ENCODE assay signal across 8 mouse cellular contexts in the genomic region with DNA sequence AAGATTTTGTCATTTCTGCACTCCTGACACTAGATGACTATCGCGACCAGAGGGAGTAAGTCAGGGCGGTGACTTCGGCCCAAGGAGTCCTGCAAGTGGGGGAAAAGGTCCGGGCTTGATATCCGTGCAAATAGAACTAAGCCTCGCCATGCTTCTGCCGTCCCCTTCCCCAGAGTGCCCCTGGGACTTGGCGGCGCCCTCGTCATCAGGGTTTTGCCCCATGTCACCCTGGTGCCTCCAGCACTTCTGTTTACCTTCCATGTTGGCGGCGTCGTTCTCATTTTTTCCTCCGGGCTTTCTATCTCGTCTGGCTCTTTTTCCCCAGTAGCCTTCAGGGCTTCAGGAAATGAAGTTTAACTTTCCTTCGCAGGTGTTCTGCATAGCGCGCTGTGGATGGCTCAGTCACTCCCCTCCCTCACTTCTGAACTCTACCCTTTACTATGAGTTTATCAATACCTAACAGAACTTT. TPM values are rescaled to one million over a fixed set of nuclear protein-coding genes. Genes with fewer than 3 reads are reported as not detected.
DNase-seq lines count a peak whose midpoint lies in the region; ATAC-seq and TF ChIP-seq lines count a peak whose summit lies in the region.

No protein-coding gene starts in this region.

- peak overlapping the region; percentile 59 to 79 (median 65) for H3K4me3 ChIP-seq in CH12.LX (replicated peaks in 1 of 3; ENCODE audit: low read depth in 2 of 3, low read length in 2 of 3, poor library complexity in 1 of 3)
- peak overlapping the region; percentile 98 for H3K4me3 ChIP-seq in heart, embryonic 11.5 days (ENCODE audit: low read depth, low read length)
- H3K4me3 ChIP-seq in kidney, embryonic 14.5 days (ENCODE audit: low read length) = peak overlapping the region; percentile 71
- H3K4me3 ChIP-seq in spleen, adult 2 months (ENCODE audit: extremely low read depth, insufficient read depth, insufficient read length) = peak overlapping the region; percentile 88

- TF ChIP-seq EP300 in CH12.LX (IDR thresholded peaks at IDR 0.05; ENCODE audit: low read length) = peak; percentile 57

- 0% methylated on average over 19 of the region's 19 CpGs for WGBS in heart, embryonic 11.5 days (ENCODE audit: insufficient replicate concordance)
- 0% methylated on average over 19 of the region's 19 CpGs for WGBS in kidney, embryonic 14.5 days
- WGBS in spleen, adult 2 months = under 1% methylated on average over 19 of the region's 19 CpGs

- ATAC-seq in heart, embryonic 11.5 days (replicated peaks; ENCODE audit: insufficient number of reproducible peaks, low FRiP score, low TSS enrichment) = no peak
- 0 out of 2 replicates have a peak, but pooled peaks have one; percentile 8 for ATAC-seq in kidney, embryonic 14.5 days (ENCODE audit: low FRiP score, low TSS enrichment)

- H3K79me2 ChIP-seq in CH12.LX (replicated peaks; ENCODE audit: control insufficient read depth, extremely low read depth, insufficient read depth, poor library complexity, severe bottlenecking) = peaks cover 38% of the 10 kb centered on the region

- H3K9ac ChIP-seq in CH12.LX (ENCODE audit: insufficient read depth, low read depth) = peak overlapping the region; percentile 82
- peak overlapping the region; percentile 98 for H3K9ac ChIP-seq in heart, embryonic 11.5 days (ENCODE audit: low read depth, low read length)
- H3K9ac ChIP-seq in kidney, embryonic 14.5 days (ENCODE audit: low read depth, low read length) = peak overlapping the region; percentile 95; the same call in 1 of the 2 replicates

- DNase-seq in CH12.LX (ENCODE audit: extremely low read depth) = peak; percentile 75
- DNase-seq in adipocyte (ENCODE audit: low spot score) = peak; percentile 46
- DNase-seq in embryo, embryonic 11 days = peak; percentile 47
- peak; percentile 31 to 45 for DNase-seq in lung, postnatal 4 days
- DNase-seq in spleen, adult 2 months (ENCODE audit: low read depth in 1 of 2, low spot score in 2 of 2) = peak; percentile 33 to 42
- no peak for DNase-seq in frontal cortex, adult 2 months (ENCODE audit: extremely low spot score in 1 of 2, low spot score in 1 of 2)

- H3K9me3 ChIP-seq in CH12.LX (replicated peaks; ENCODE audit: low read length) = no peaks in the 10 kb centered on the region
- H3K9me3 ChIP-seq in heart, embryonic 11.5 days (replicated peaks; ENCODE audit: control insufficient read depth, low read length) = no peaks in the 10 kb centered on the region
- H3K9me3 ChIP-seq in kidney, embryonic 14.5 days (ENCODE audit: control insufficient read depth, low read length) = no peaks in the 10 kb centered on the region

- peak; percentile 43; the same call in 1 of the 2 replicates for TF ChIP-seq POLR2A in CH12.LX (IDR thresholded peaks at IDR 0.05; ENCODE audit: low read depth, low read length)
- TF ChIP-seq POLR2A in spleen, adult 2 months (IDR thresholded peaks at IDR 0.05; ENCODE audit: low read depth, low read length) = no peak

- TF ChIP-seq CTCF in CH12.LX (conservative IDR thresholded peaks at IDR 0.05 in 1 of 2, IDR thresholded peaks at IDR 0.05 in 1 of 2; ENCODE audit: low read depth in 2 of 2, low read length in 2 of 2) = peak in 1 of 2 experiments; percentile 12; a peak in 1 of 4 replicates
- TF ChIP-seq CTCF in spleen, adult 2 months (IDR thresholded peaks at IDR 0.05; ENCODE audit: extremely low read depth, insufficient read depth, insufficient read length, insufficient replicate concordance) = no peak

- H3K4me1 ChIP-seq in CH12.LX (ENCODE audit: control insufficient read depth in 1 of 2, insufficient read depth in 2 of 2) = peaks cover 3 to 15% of the 10 kb centered on the region in 2 experiments; a peak in 3 of 4 replicates
- peaks cover 2% of the 10 kb centered on the region; the same call in 1 of the 2 replicates for H3K4me1 ChIP-seq in heart, embryonic 11.5 days (ENCODE audit: control insufficient read depth, insufficient read depth, low read length)
- peaks cover 7% of the 10 kb centered on the region; the same call in 1 of the 2 replicates for H3K4me1 ChIP-seq in kidney, embryonic 14.5 days (ENCODE audit: control insufficient read depth, insufficient read depth, low read length)
- peaks cover 8% of the 10 kb centered on the region; the same call in 1 of the 2 replicates for H3K4me1 ChIP-seq in spleen, adult 2 months (ENCODE audit: control insufficient read depth, insufficient read depth, insufficient read length)

- H3K36me3 ChIP-seq in CH12.LX (replicated peaks in 1 of 2; ENCODE audit: control insufficient read depth in 1 of 2, insufficient read depth in 1 of 2, low read length in 1 of 2) = no peaks in the 10 kb centered on the region
- no peaks in the 10 kb centered on the region for H3K36me3 ChIP-seq in heart, embryonic 11.5 days (ENCODE audit: control insufficient read depth, insufficient read depth, low read length)
- no peaks in the 10 kb centered on the region for H3K36me3 ChIP-seq in kidney, embryonic 14.5 days (ENCODE audit: control insufficient read depth, insufficient read depth, low read length)
- no peaks in the 10 kb centered on the region for H3K36me3 ChIP-seq in spleen, adult 2 months (ENCODE audit: control insufficient read depth, insufficient read depth, low read length)

- H3K27me3 ChIP-seq in CH12.LX (replicated peaks) = no peaks in the 10 kb centered on the region
- no peaks in the 10 kb centered on the region for H3K27me3 ChIP-seq in heart, embryonic 11.5 days (ENCODE audit: control insufficient read depth, insufficient read depth, low read length)
- no peaks in the 10 kb centered on the region for H3K27me3 ChIP-seq in kidney, embryonic 14.5 days (ENCODE audit: control insufficient read depth, insufficient read depth, low read length)
- H3K27me3 ChIP-seq in spleen, adult 2 months (ENCODE audit: control insufficient read depth, insufficient read depth, low read length) = no peaks in the 10 kb centered on the region

- peak overlapping the region; percentile 39 for H3K4me2 ChIP-seq in CH12.LX (ENCODE audit: insufficient read depth, low read depth, poor library complexity, severe bottlenecking)
- peak overlapping the region; percentile 92 for H3K4me2 ChIP-seq in heart, embryonic 11.5 days
- H3K4me2 ChIP-seq in kidney, embryonic 14.5 days (replicated peaks; ENCODE audit: low read depth, low read length) = peak overlapping the region; percentile 96

- peak overlapping the region; percentile 86 for H3K27ac ChIP-seq in CH12.LX (ENCODE audit: insufficient read depth, low read depth)
- H3K27ac ChIP-seq in heart, embryonic 11.5 days (ENCODE audit: low read depth, low read length) = peak overlapping the region; percentile 99
- H3K27ac ChIP-seq in kidney, embryonic 14.5 days (ENCODE audit: low read depth, low read length) = peak overlapping the region; percentile 34; the same call in 1 of the 2 replicates
- peak overlapping the region; percentile 61 for H3K27ac ChIP-seq in spleen, adult 2 months (ENCODE audit: insufficient read depth, low read length)

- dilution Hi-C loops in CH12.LX (cut with MboI; ENCODE audit: extremely low pct_ligation_motif_present, extremely low pct_unique_long_range_greater_than_20kb, low sequenced_read_pairs) = no loop called here

- TF ChIP-seq RAD21 in CH12.LX (IDR thresholded peaks at IDR 0.05; ENCODE audit: low read depth, low read length) = no peak; the same call in 1 of the 2 replicates

- in situ Hi-C loops in CH12.LX (cut with MboI; ENCODE audit: low pct_ligation_motif_present, low pct_unique_long_range_greater_than_20kb, low sequenced_read_pairs) = loop anchor here (10.0 kb wide), 3 partner anchors 61 to 169 kb away; no protein-coding TSS in a partner anchor

TF ChIP-seq in CH12.LX, 34 proteins besides CTCF, POLR2A, EP300 and RAD21 (continues in another document):
- TF ChIP-seq KAT2A (IDR thresholded peaks at IDR 0.05; ENCODE audit: insufficient replicate concordance, low read length) = 0 out of 2 replicates have a peak, but pooled peaks have one; percentile 56
- no peak for TF ChIP-seq NRF1 (IDR thresholded peaks at IDR 0.05; ENCODE audit: low read depth, low read length)
- TF ChIP-seq MXI1 (IDR thresholded peaks at IDR 0.05; ENCODE audit: low read depth, low read length) = peak; percentile 58
- 0 out of 2 replicates have a peak, but pooled peaks have one; percentile 17 for TF ChIP-seq IRF4 (IDR thresholded peaks at IDR 0.05; ENCODE audit: low read depth, low read length)
- TF ChIP-seq ELF1 (IDR thresholded peaks at IDR 0.05; ENCODE audit: low read depth, low read length) = peak; percentile 37; the same call in 1 of the 2 replicates
- no peak for TF ChIP-seq ZNF384 (IDR thresholded peaks at IDR 0.05; ENCODE audit: low read depth, low read length)
- 0 out of 2 replicates have a peak, but pooled peaks have one; percentile 81 for TF ChIP-seq SIN3A (IDR thresholded peaks at IDR 0.05; ENCODE audit: low read length)
- TF ChIP-seq MAX (IDR thresholded peaks at IDR 0.05; ENCODE audit: low read length) = no peak; the same call in 1 of the 2 replicates
- TF ChIP-seq NELFE (IDR thresholded peaks at IDR 0.05; ENCODE audit: low read depth, low read length) = peak; percentile 48; the same call in 1 of the 2 replicates
- peak; percentile 65; the same call in 1 of the 2 replicates for TF ChIP-seq ZMIZ1 (IDR thresholded peaks at IDR 0.05; ENCODE audit: low read depth, low read length)
- peak; percentile 6; the same call in 1 of the 2 replicates for TF ChIP-seq CHD1 (IDR thresholded peaks at IDR 0.05; ENCODE audit: low read depth, low read length)
- no peak for TF ChIP-seq JUN (IDR thresholded peaks at IDR 0.05; ENCODE audit: insufficient read depth, low read depth, low read length)
- no peak for TF ChIP-seq POLR2AphosphoS2 (IDR thresholded peaks at IDR 0.05; ENCODE audit: low read depth, low read length)
- peak; percentile 46 for TF ChIP-seq TCF12 (IDR thresholded peaks at IDR 0.05; ENCODE audit: low read depth, low read length)
- TF ChIP-seq GABPA (IDR thresholded peaks at IDR 0.05; ENCODE audit: insufficient replicate concordance, low read depth, low read length) = no peak
- TF ChIP-seq ETS1 (conservative IDR thresholded peaks at IDR 0.05; ENCODE audit: low read depth, low read length) = peak; percentile 39
- 0 out of 2 replicates have a peak, but pooled peaks have one; percentile 47 for TF ChIP-seq RCOR1 (conservative IDR thresholded peaks at IDR 0.05; ENCODE audit: low read depth, low read length)
- peak; percentile 46; the same call in 1 of the 2 replicates for TF ChIP-seq CHD2 (IDR thresholded peaks at IDR 0.05; ENCODE audit: low read length)
- TF ChIP-seq MEF2A (IDR thresholded peaks at IDR 0.05; ENCODE audit: borderline replicate concordance, low read depth, low read length) = 0 out of 2 replicates have a peak, but pooled peaks have one; percentile 53

RNA-seq across cellular contexts. Expression of a gene that starts 1.7 kb away (rescaled TPM):
- total RNA-seq in CH12.LX (2012; rRNA removed) = 18.7 and 19.8 TPM in 2 replicates
- total RNA-seq in CH12.LX (2014; rRNA removed) = 16.2 and 16.3 TPM in 2 replicates
- 26.6 and 30.8 TPM in 2 replicates for polyA plus RNA-seq in CH12.LX (2012; ENCODE audit: insufficient read length, low read depth)
- 14.7 and 17.5 TPM in 2 replicates for polyA plus RNA-seq in heart, embryonic 11.5 days (2014; fragmentation: Nextera tagmentation; extraction: Ambion mirVana)
- polyA plus RNA-seq in kidney, embryonic 14.5 days (2014; fragmentation: Nextera tagmentation; extraction: Ambion mirVana) = 21.4 and 27.4 TPM in 2 replicates
- 4.6 and 5.0 TPM in 2 replicates for polyA plus RNA-seq in spleen, adult 2 months (2012; rRNA removed)
- 11.9 and 12.7 TPM in 2 replicates for polyA plus RNA-seq in frontal cortex, adult 2 months (2012; rRNA removed)

Comparison
In these comparisons a context has a peak if more than half of its experiments do, and no peak if none do; other contexts are left out.
1. DNase-seq: peak in CH12.LX (single experiment), adipocyte (single experiment), embryo, embryonic 11 days (single experiment), lung, postnatal 4 days (2 of 2) and spleen, adult 2 months (2 of 2); none in frontal cortex, adult 2 months (0 of 2).
2. H3K27ac ChIP-seq: peak in every context shown above with its lines; median percentile 99 in heart, embryonic 11.5 days; 86 in CH12.LX; 61 in spleen, adult 2 months; 34 in kidney, embryonic 14.5 days.
3. H3K4me2 ChIP-seq: peak in every context shown above with its lines; median percentile 96 in kidney, embryonic 14.5 days; 92 in heart, embryonic 11.5 days; 39 in CH12.LX.
4. Peak in every context shown above with its lines, with median percentiles within 50 percentile points of each other: H3K4me3 ChIP-seq and H3K9ac ChIP-seq.